Mouse (Mus musculus) liver, embryonic 16.5 days (tissue): Measurements from ENCODE around the gene Fads1. TPM values are rescaled to one million over a fixed set of nuclear protein-coding genes. Genes with fewer than 3 reads are reported as not detected.

Experiments
- ATAC-seq: fragments of 200-750 bp; cut with Nextera tagmentation; 2 replicates; pipeline ENCODE4 v1.8.0; 2017; ENCODE audit warnings: low read depth, mild to moderate bottlenecking, moderate number of reproducible peaks, moderate library complexity
- H3K27ac ChIP-seq: fragments of 300-500 bp; sonication (generic); 2 replicates; pipeline ENCODE4 v1.5.1; 2014; ENCODE audit warnings: mild to moderate bottlenecking, low read length
- H3K27me3 ChIP-seq: fragments of 300-500 bp; sonication (generic); 2 replicates; pipeline ENCODE4 v1.6.1; 2014; ENCODE audit warnings: low read depth, low read length, mixed read lengths; ENCODE audit not compliant: control insufficient read depth, insufficient read depth
- H3K36me3 ChIP-seq: fragments of 300-500 bp; sonication (generic); 2 replicates; pipeline ENCODE4 v1.6.1; 2014; ENCODE audit warnings: mild to moderate bottlenecking; ENCODE audit not compliant: control insufficient read depth, insufficient read depth
- H3K4me1 ChIP-seq: fragments of 300-500 bp; sonication (generic); 2 replicates; pipeline ENCODE4 v1.6.1; 2014; ENCODE audit warnings: low read depth, low read length, mixed read lengths; ENCODE audit not compliant: control insufficient read depth
- H3K4me2 ChIP-seq: fragments of 300-500 bp; sonication (generic); 2 replicates; pipeline ENCODE4 v1.6.1; 2014; ENCODE audit warnings: low read depth, low read length, mixed read lengths
- H3K4me3 ChIP-seq: fragments of 300-500 bp; sonication (generic); 2 replicates; pipeline ENCODE4 v1.5.1; 2014; ENCODE audit warnings: low read depth, mild to moderate bottlenecking, low read length
- H3K9ac ChIP-seq: fragments of 300-500 bp; sonication (generic); 2 replicates; pipeline ENCODE4 v1.6.1; 2014; ENCODE audit warnings: low read depth, low read length
- H3K9me3 ChIP-seq: fragments of 300-500 bp; sonication (generic); replicated peaks from 2 replicates; pipeline ENCODE4 v1.6.1; 2016; ENCODE audit warnings: low read length; ENCODE audit not compliant: control insufficient read depth
- WGBS: fragments of 180-500 bp; shearing (Covaris S2); extraction: QIAGEN DNeasy Blood & Tissue Kit; methylation state at CpG from one replicate; pipeline ENCODE4 v1.1.7; 2014; ENCODE audit not compliant: insufficient replicate concordance; 5-methylcytosine and 5-hydroxymethylcytosine counted together
- polyA plus RNA-seq: library from polyadenylated mRNA; unstranded; fragments of >200 nt; fragmentation: Nextera tagmentation; extraction: Ambion mirVana; gene quantifications from 2 replicates; pipeline ENCODE4 v1.2.1, GENCODE M21; 2015

The Fads1 gene
- polyA plus RNA-seq, 1 experiment from 2014 or later = 92.4 TPM

- Histone ChIP-seq H3K4me1 (peaks cover 22% of the 10 kb centered on the region), H3K4me3 (peak overlapping the region; percentile 96), H3K4me2 (peak overlapping the region; percentile 91), H3K36me3 (peaks cover 16% of the 10 kb centered on the region), H3K9ac (peak overlapping the region; percentile 82), H3K9me3 (no peaks in the 10 kb centered on the region; the same call in 1 of the 2 replicates), H3K27me3 (no peaks in the 10 kb centered on the region), H3K27ac (peak overlapping the region; percentile 91)
- WGBS = 2% methylated on average over 35 of the region's 35 CpGs
- ATAC-seq = peak; percentile 60
These were observed 753 bp downstream of the Fads1 start for GRCm38 (mm10) chr19:10183299-10183983.

DNA sequence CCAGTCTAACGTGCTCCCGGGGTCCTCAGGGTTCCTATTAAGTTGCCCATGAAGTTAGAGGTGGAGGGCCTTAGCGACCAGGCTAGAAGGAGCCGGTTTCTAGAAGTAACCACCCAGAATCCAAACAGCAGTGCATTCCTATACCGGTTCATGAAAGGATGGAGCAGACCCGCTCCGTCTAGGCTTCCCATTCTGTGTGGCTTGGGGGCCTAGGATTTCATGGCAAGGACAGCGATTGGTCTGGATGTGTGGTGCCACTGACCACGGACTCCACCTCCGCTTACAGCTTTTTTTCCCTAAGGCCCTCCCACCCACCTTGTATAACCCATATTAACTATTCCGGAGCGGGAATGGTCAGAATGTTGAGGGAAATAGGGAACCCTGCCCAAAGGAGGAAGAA is 1.4 kb downstream of the Fads1 start:
- Histone ChIP-seq H3K9ac (peak overlapping the region; percentile 82), H3K4me1 (peaks cover 22% of the 10 kb centered on the region), H3K4me3 (peak overlapping the region; percentile 96), H3K27ac (peak overlapping the region; percentile 91), H3K4me2 (peak overlapping the region; percentile 91), H3K9me3 (no peaks in the 10 kb centered on the region), H3K36me3 (peaks cover 21% of the 10 kb centered on the region), H3K27me3 (no peaks in the 10 kb centered on the region)
- 42% methylated on average over 12 of the region's 12 CpGs for WGBS
- peak; percentile 14; the same call in 1 of the 2 replicates for ATAC-seq

GRCm38 (mm10) chr19:10185876-10186275 is 3.2 kb downstream of the Fads1 start:
- Histone ChIP-seq H3K9me3 (no peaks in the 10 kb centered on the region), H3K4me1 (peaks cover 26% of the 10 kb centered on the region), H3K27ac (no peak overlapping the region), H3K27me3 (no peaks in the 10 kb centered on the region), H3K9ac (no peak overlapping the region), H3K4me2 (no peak overlapping the region), H3K36me3 (peaks cover 33% of the 10 kb centered on the region), H3K4me3 (no peak overlapping the region)
- WGBS = 90% methylated on average over 3 of the region's 3 CpGs
- no peak for ATAC-seq

DNA sequence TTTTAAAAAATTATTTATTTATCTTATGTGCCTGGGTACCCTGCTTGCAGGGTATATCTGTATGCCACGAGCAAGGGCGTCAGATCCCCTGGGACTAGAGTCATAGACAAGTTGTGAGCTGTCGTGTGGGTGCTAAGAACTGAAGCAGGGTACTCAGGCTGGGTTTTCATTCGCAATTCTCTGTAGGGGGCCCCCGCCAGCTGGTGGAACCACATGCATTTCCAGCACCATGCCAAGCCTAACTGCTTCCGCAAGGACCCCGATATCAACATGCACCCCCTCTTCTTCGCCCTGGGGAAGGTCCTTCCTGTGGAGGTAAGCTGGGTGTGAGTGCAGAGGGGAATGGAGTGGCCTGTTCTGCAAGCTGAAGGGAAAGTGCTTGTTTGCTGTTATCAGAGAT is 3.9 kb downstream of the Fads1 start:
- Histone ChIP-seq H3K4me2 (no peak overlapping the region), H3K9me3 (no peaks in the 10 kb centered on the region), H3K4me1 (peaks cover 29% of the 10 kb centered on the region), H3K27ac (no peak overlapping the region), H3K27me3 (no peaks in the 10 kb centered on the region), H3K36me3 (peaks cover 38% of the 10 kb centered on the region), H3K4me3 (no peak overlapping the region), H3K9ac (no peak overlapping the region)
- no peak for ATAC-seq
- WGBS = 87% methylated on average over 8 of the region's 8 CpGs

- peaks cover 21% of the 10 kb centered on the region for H3K4me1 ChIP-seq
- WGBS = 84% methylated on average over 10 of the region's 10 CpGs
- H3K36me3 ChIP-seq = peaks cover 42% of the 10 kb centered on the region
- H3K4me2 ChIP-seq = no peak overlapping the region
- no peaks in the 10 kb centered on the region for H3K9me3 ChIP-seq
- ATAC-seq = no peak
- no peak overlapping the region for H3K9ac ChIP-seq
- no peak overlapping the region for H3K27ac ChIP-seq
- H3K4me3 ChIP-seq = no peak overlapping the region
- H3K27me3 ChIP-seq = no peaks in the 10 kb centered on the region
These were observed 5.7 kb downstream of the Fads1 start for GRCm38 (mm10) chr19:10188281-10188811.

- WGBS = 88% methylated on average over 6 of the region's 6 CpGs
- Histone ChIP-seq H3K9me3 (no peaks in the 10 kb centered on the region), H3K4me2 (no peak overlapping the region), H3K36me3 (peaks cover 49% of the 10 kb centered on the region), H3K4me3 (no peak overlapping the region), H3K4me1 (peaks cover 18% of the 10 kb centered on the region), H3K27ac (no peak overlapping the region), H3K9ac (no peak overlapping the region), H3K27me3 (no peaks in the 10 kb centered on the region)
- ATAC-seq = no peak
These were observed 6.3 kb downstream of the Fads1 start for GRCm38 (mm10) chr19:10189022-10189421.

DNA sequence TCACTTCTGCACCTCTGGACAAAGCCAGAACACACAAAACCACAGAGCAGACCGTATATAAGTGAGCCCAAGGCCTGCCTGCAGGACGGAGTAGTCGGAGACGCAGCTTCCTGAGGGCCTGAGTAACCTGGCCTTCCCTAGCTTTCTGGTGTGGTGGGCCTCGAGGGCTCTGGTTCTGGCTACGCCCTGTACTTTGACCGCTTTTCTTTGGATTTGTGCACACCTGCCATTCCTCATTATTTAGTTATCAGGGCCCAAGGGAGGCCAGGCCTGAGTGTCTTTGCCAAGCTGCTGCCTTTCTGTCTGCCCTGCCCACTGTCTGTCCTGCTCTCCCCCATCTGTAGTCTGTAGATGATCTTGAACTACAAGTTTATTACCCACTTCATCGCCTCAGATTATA is 7.3 kb downstream of the Fads1 start:
- no peak overlapping the region for H3K4me2 ChIP-seq
- ATAC-seq = no peak
- H3K27me3 ChIP-seq = no peaks in the 10 kb centered on the region
- peaks cover 58% of the 10 kb centered on the region for H3K36me3 ChIP-seq
- no peak overlapping the region for H3K9ac ChIP-seq
- no peak overlapping the region; the same call in 1 of the 2 replicates for H3K27ac ChIP-seq
- peaks cover 12% of the 10 kb centered on the region for H3K4me1 ChIP-seq
- 86% methylated on average over 8 of the region's 8 CpGs for WGBS
- no peak overlapping the region for H3K4me3 ChIP-seq
- H3K9me3 ChIP-seq = no peaks in the 10 kb centered on the region

GRCm38 (mm10) chr19:10190796-10191195 is 8.1 kb downstream of the Fads1 start:
- H3K4me3 ChIP-seq = no peak overlapping the region
- H3K4me2 ChIP-seq = no peak overlapping the region
- 26% methylated on average over 2 of the region's 2 CpGs for WGBS
- peaks cover 60% of the 10 kb centered on the region for H3K36me3 ChIP-seq
- H3K4me1 ChIP-seq = peaks cover 10% of the 10 kb centered on the region
- no peak overlapping the region for H3K9ac ChIP-seq
- H3K9me3 ChIP-seq = no peaks in the 10 kb centered on the region
- H3K27me3 ChIP-seq = no peaks in the 10 kb centered on the region
- no peak for ATAC-seq
- H3K27ac ChIP-seq = peak overlapping the region; percentile 33; the same call in 1 of the 2 replicates

- Histone ChIP-seq H3K9ac (no peak overlapping the region), H3K27me3 (no peaks in the 10 kb centered on the region), H3K36me3 (peaks cover 63% of the 10 kb centered on the region), H3K4me2 (no peak overlapping the region), H3K4me1 (peaks cover 9% of the 10 kb centered on the region), H3K27ac (peak overlapping the region; percentile 33; the same call in 1 of the 2 replicates), H3K4me3 (no peak overlapping the region), H3K9me3 (no peaks in the 10 kb centered on the region)
- WGBS = 35% methylated on average over 7 of the region's 7 CpGs
- ATAC-seq = peak; percentile 12; the same call in 1 of the 2 replicates
These were observed 8.6 kb downstream of the Fads1 start for GRCm38 (mm10) chr19:10191326-10191725.
